Comparison of ENCODE assay signal across 9 mouse cellular contexts in genomic region chrX:137015099-137015709, GRCm38 (mm10). TPM values are rescaled to one million over a fixed set of nuclear protein-coding genes. Genes with fewer than 3 reads are reported as not detected.
DNase-seq lines count a peak whose midpoint lies in the region; ATAC-seq and TF ChIP-seq lines count a peak whose summit lies in the region.
"Had no signal": no experiment of that assay in that cellular context is flagged by ENCODE, and none has a peak within 500 bp of the region (broad histone marks: within the 10 kb centered on the region; RNA-seq: fewer than 3 reads in every experiment).

No protein-coding gene starts in this region.

- H3K4me1 ChIP-seq in E14TG2a.4 (replicated peaks; ENCODE audit: low read depth, low read length) = peaks cover 9% of the 10 kb centered on the region; the same call in 1 of the 2 replicates
- H3K4me1 ChIP-seq in forebrain, postnatal 0 days (ENCODE audit: insufficient read depth) = no peaks in the 10 kb centered on the region
- H3K4me1 ChIP-seq in midbrain, embryonic 14.5 days (ENCODE audit: control insufficient read depth, insufficient read depth, low read length) = no peaks in the 10 kb centered on the region

- TF ChIP-seq CTCF in E14TG2a.4 (conservative IDR thresholded peaks at IDR 0.05; ENCODE audit: low read length) = peak; percentile 33
- peak; percentile 74 for TF ChIP-seq CTCF in forebrain, postnatal 0 days (IDR thresholded peaks at IDR 0.05; ENCODE audit: low read depth)

- ATAC-seq in forebrain, postnatal 0 days = peak; percentile 83
- no peak for ATAC-seq in midbrain, embryonic 14.5 days (ENCODE audit: low FRiP score, low TSS enrichment)

- H3K36me3 ChIP-seq in E14TG2a.4 (ENCODE audit: insufficient read depth, low read length) = peaks cover 39% of the 10 kb centered on the region
- H3K36me3 ChIP-seq in forebrain, postnatal 0 days (ENCODE audit: insufficient read depth) = no peaks in the 10 kb centered on the region
- peaks cover 7% of the 10 kb centered on the region; the same call in 1 of the 2 replicates for H3K36me3 ChIP-seq in midbrain, embryonic 14.5 days (ENCODE audit: control insufficient read depth, insufficient read depth, low read length)

- no peak overlapping the region for H3K9ac ChIP-seq in forebrain, postnatal 0 days
- H3K9ac ChIP-seq in midbrain, embryonic 14.5 days (replicated peaks; ENCODE audit: low read length) = no peak overlapping the region

- H3K9me3 ChIP-seq in E14TG2a.4 (ENCODE audit: low read length) = no peaks in the 10 kb centered on the region
- no peaks in the 10 kb centered on the region for H3K9me3 ChIP-seq in forebrain, postnatal 0 days (ENCODE audit: low read length)
- no peaks in the 10 kb centered on the region for H3K9me3 ChIP-seq in midbrain, embryonic 14.5 days (ENCODE audit: control insufficient read depth, low read length)

- 54% methylated on average over 6 of the region's 6 CpGs for WGBS in forebrain, postnatal 0 days
- WGBS in midbrain, embryonic 14.5 days = 50% methylated on average over 6 of the region's 6 CpGs

- H3K27me3 ChIP-seq in E14TG2a.4 (ENCODE audit: insufficient read depth, low read length) = no peaks in the 10 kb centered on the region
- H3K27me3 ChIP-seq in forebrain, postnatal 0 days (ENCODE audit: insufficient read depth, low read length) = no peaks in the 10 kb centered on the region
- H3K27me3 ChIP-seq in midbrain, embryonic 14.5 days (ENCODE audit: control insufficient read depth, insufficient read depth, low read length) = no peaks in the 10 kb centered on the region

- DNase-seq in gastrocnemius, postnatal 10 days = peak; percentile 23
- no peak for DNase-seq in gastrocnemius, postnatal 25 days
- DNase-seq in cerebellum, adult 11 months = peak; percentile 47
- peak; percentile 84 for DNase-seq in forebrain, postnatal 0 days
- peak; percentile 27 for DNase-seq in layer of hippocampus, adult 9-11 months
- DNase-seq in midbrain, embryonic 14.5 days = peak; percentile 88
- DNase-seq in telencephalon, adult 2 months (ENCODE audit: low read depth, low spot score) = peak; percentile 60

- no peak overlapping the region for H3K27ac ChIP-seq in forebrain, postnatal 0 days (ENCODE audit: low read depth, low read length)
- no peak overlapping the region for H3K27ac ChIP-seq in midbrain, embryonic 14.5 days (replicated peaks; ENCODE audit: low read depth, low read length)
- H3K27ac ChIP-seq: macrophage had no signal

- no peak overlapping the region for H3K4me2 ChIP-seq in forebrain, postnatal 0 days (ENCODE audit: low read depth)
- no peak overlapping the region for H3K4me2 ChIP-seq in midbrain, embryonic 14.5 days (ENCODE audit: low read length)

- no peak overlapping the region for H3K4me3 ChIP-seq in E14TG2a.4 (replicated peaks; ENCODE audit: low read length)
- no peak overlapping the region for H3K4me3 ChIP-seq in forebrain, postnatal 0 days (ENCODE audit: low read depth, low read length)
- no peak overlapping the region for H3K4me3 ChIP-seq in midbrain, embryonic 14.5 days (replicated peaks; ENCODE audit: low read depth, low read length)

RNA-seq across cellular contexts. Expression of gene Zcchc18, which starts 22.2 kb away (rescaled TPM):
- under 1 TPM; 0.49 to 0.68 TPM for total RNA-seq in gastrocnemius, postnatal 10 days (2021)
- not detected for total RNA-seq in gastrocnemius, postnatal 25 days (2021)
- 197 and 225 TPM in 2 replicates for total RNA-seq in forebrain, postnatal 0 days (2014; rRNA removed)
- 361 and 445 TPM in 2 replicates for polyA plus RNA-seq in forebrain, postnatal 0 days (2015; fragmentation: Nextera tagmentation; extraction: Ambion mirVana)
- 304 and 316 TPM in 2 replicates for polyA plus RNA-seq in midbrain, embryonic 14.5 days (2014; fragmentation: Nextera tagmentation; extraction: Ambion mirVana)
- polyA plus RNA-seq: macrophage had no signal

RNA-seq across cellular contexts. Expression of gene Slc25a53, which starts 22.9 kb away (rescaled TPM):
- 1 to 10 TPM; 4.1 to 6.4 TPM for total RNA-seq in gastrocnemius, postnatal 10 days (2021)
- total RNA-seq in gastrocnemius, postnatal 25 days (2021) = 1 to 10 TPM; 1.2 to 3.2 TPM
- total RNA-seq in forebrain, postnatal 0 days (2014; rRNA removed) = 18.7 and 48.5 TPM in 2 replicates
- 10.7 and 12.3 TPM in 2 replicates for polyA plus RNA-seq in forebrain, postnatal 0 days (2015; fragmentation: Nextera tagmentation; extraction: Ambion mirVana)
- 16.2 and 16.5 TPM in 2 replicates for polyA plus RNA-seq in midbrain, embryonic 14.5 days (2014; fragmentation: Nextera tagmentation; extraction: Ambion mirVana)

RNA-seq across cellular contexts. Expression of gene Fam199x, which starts 34.2 kb away (rescaled TPM):
- 1 to 10 TPM; 4.4 to 4.8 TPM for total RNA-seq in gastrocnemius, postnatal 10 days (2021)
- total RNA-seq in gastrocnemius, postnatal 25 days (2021) = 1 to 10 TPM; 3.2 to 3.9 TPM
- total RNA-seq in forebrain, postnatal 0 days (2014; rRNA removed) = 10.3 and 13.7 TPM in 2 replicates
- polyA plus RNA-seq in forebrain, postnatal 0 days (2015; fragmentation: Nextera tagmentation; extraction: Ambion mirVana) = 3.2 and 5.3 TPM in 2 replicates
- polyA plus RNA-seq in midbrain, embryonic 14.5 days (2014; fragmentation: Nextera tagmentation; extraction: Ambion mirVana) = 11.4 and 11.7 TPM in 2 replicates

RNA-seq across cellular contexts. Expression of gene Tmsb15b1, which starts 38.5 kb away (rescaled TPM):
- 1 to 10 TPM; 3.2 to 5.9 TPM for total RNA-seq in gastrocnemius, postnatal 10 days (2021)
- 1 to 10 TPM; 1.6 to 5.3 TPM for total RNA-seq in gastrocnemius, postnatal 25 days (2021)
- total RNA-seq in forebrain, postnatal 0 days (2014; rRNA removed) = 45.7 and 50.2 TPM in 2 replicates
- polyA plus RNA-seq in forebrain, postnatal 0 days (2015; fragmentation: Nextera tagmentation; extraction: Ambion mirVana) = 66.3 and 83.7 TPM in 2 replicates
- 29.4 and 33.4 TPM in 2 replicates for polyA plus RNA-seq in midbrain, embryonic 14.5 days (2014; fragmentation: Nextera tagmentation; extraction: Ambion mirVana)
- polyA plus RNA-seq: macrophage had no signal

RNA-seq across cellular contexts. Expression of gene Tmsb15l, which starts 38.5 kb away (rescaled TPM):
- total RNA-seq in gastrocnemius, postnatal 10 days (2021) = not detected
- not detected for total RNA-seq in gastrocnemius, postnatal 25 days (2021)
- total RNA-seq in forebrain, postnatal 0 days (2014; rRNA removed) = 9.7 and 11.5 TPM in 2 replicates
- 8.7 and 12.7 TPM in 2 replicates for polyA plus RNA-seq in forebrain, postnatal 0 days (2015; fragmentation: Nextera tagmentation; extraction: Ambion mirVana)
- 9.1 and 10.4 TPM in 2 replicates for polyA plus RNA-seq in midbrain, embryonic 14.5 days (2014; fragmentation: Nextera tagmentation; extraction: Ambion mirVana)

Comparison
In these comparisons a context has a peak if more than half of its experiments do, and no peak if none do; other contexts are left out.
1. RNA of gene Zcchc18, which starts 22.2 kb away (total RNA-seq): 197 to 225 TPM in forebrain, postnatal 0 days; 0.49 to 0.68 TPM in gastrocnemius, postnatal 10 days and not detected in gastrocnemius, postnatal 25 days; every median in the first group is over 100 times any median in the second.